Mouse (Mus musculus): ENCODE results near the gene Shisa3. TPM values are rescaled to one million over a fixed set of nuclear protein-coding genes. Genes with fewer than 3 reads are reported as not detected.

Gene Shisa3
- total and polyA plus RNA-seq, 3 experiments, result 0.06 TPM; not detected in 2

DNA sequence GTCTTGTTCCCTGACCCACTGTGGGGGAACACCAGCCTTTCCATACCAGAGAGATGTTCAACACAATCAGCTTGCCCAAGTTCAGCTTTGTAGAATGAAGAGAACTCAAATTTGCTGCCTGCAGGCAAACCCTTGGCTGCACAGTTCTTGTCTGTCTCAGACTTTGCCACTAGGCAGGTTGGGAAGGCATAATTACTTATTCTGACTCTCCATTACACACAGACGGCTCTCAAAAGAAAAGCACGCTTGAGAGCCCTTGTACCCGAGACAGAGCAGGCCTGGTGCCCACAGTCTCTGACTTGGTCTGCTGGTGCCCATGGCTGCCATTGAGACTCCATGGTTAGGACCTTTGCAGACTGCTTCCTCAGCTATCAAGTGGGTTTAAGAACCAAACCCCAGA lies 26.7 kb downstream of the Shisa3 start:
- Histone ChIP-seq H3K27ac (ENCODE audit: control insufficient read depth, low read depth, low read length) (no peak overlapping the region), H3K36me3 (ENCODE audit: control insufficient read depth in 1 of 2, insufficient read depth in 2 of 2, low read length in 2 of 2) (no peaks in the 10 kb centered on the region; a peak in 2 of 4 replicates), H3K4me1 (ENCODE audit: control insufficient read depth in 1 of 2, insufficient read depth in 2 of 2, low read length in 2 of 2) (no peaks in the 10 kb centered on the region), H3K4me3 (ENCODE audit: control insufficient read depth in 1 of 2, insufficient read depth in 1 of 2, low read depth in 2 of 2, low read length in 2 of 2) (no peak overlapping the region), H3K9me3 (replicated peaks; ENCODE audit: insufficient read depth, low read length) (no peaks in the 10 kb centered on the region), H3K27me3 (ENCODE audit: control insufficient read depth in 1 of 2, insufficient read depth in 2 of 2, low read length in 2 of 2) (no peaks in the 10 kb centered on the region), H3K79me2 (ENCODE audit: control insufficient read depth, insufficient read depth, low read length, poor library complexity) (no peaks in the 10 kb centered on the region), H3K9ac (ENCODE audit: control insufficient read depth, low read depth, low read length, poor library complexity, severe bottlenecking) (no peak overlapping the region)
- no peak for TF ChIP-seq USF1 (IDR thresholded peaks at IDR 0.05; ENCODE audit: low read depth, low read length)
- TF ChIP-seq CHD1 (IDR thresholded peaks at IDR 0.05; ENCODE audit: low read depth, low read length), result no peak
- TF ChIP-seq MAZ (IDR thresholded peaks at IDR 0.05; ENCODE audit: low read depth, low read length), result no peak
- no peak for TF ChIP-seq E2F4 (IDR thresholded peaks at IDR 0.05; ENCODE audit: borderline replicate concordance, low read depth, low read length)
- DNase-seq (ENCODE audit: low read depth, low spot score), result no peak

DNA sequence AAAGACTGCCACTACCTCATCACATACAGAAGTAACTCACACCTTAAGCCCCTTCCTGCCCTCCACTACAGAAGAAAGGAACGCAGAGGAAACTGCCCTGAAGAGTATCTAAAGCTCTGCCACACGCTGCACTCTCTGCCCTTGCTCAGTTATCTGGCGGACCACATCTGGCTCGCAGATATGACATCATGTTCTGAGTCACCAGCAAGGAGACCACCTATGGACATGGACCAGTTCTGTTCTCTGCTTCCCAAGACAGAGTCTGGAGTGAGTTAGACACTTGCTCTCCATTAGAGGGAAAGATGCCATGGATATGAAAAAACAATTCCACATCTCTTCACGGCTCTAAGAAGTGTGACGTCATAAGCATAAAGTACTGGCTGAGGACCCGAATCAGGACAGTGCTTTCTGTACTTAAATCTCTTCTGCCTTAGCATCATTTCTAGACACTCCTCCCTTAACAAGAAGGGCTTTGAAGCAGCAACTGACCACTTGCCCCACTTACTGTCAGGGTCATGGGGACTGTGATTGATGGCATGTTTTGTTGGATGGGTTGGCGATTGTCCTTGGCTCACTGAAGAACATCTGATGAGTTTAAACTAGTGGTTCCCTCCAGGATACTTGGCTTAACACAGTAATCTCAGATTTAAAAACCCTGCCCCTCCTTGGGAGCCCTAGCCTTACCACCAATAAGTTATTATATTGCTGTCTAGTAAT lies 33.1 kb downstream of the Shisa3 start:
- TF ChIP-seq ELF1 (IDR thresholded peaks at IDR 0.05; ENCODE audit: low read depth, low read length) (no peak), CTCF (IDR thresholded peaks at IDR 0.05 in 2 of 3, conservative IDR thresholded peaks at IDR 0.05 in 1 of 3; ENCODE audit: control insufficient read depth in 1 of 3, insufficient read depth in 1 of 3, low read depth in 2 of 3, low read length in 3 of 3, poor library complexity in 1 of 3, severe bottlenecking in 1 of 3) (no peak), SMC3 (IDR thresholded peaks at IDR 0.05; ENCODE audit: low read depth, low read length) (no peak), HCFC1 (IDR thresholded peaks at IDR 0.05; ENCODE audit: low read depth, low read length) (no peak), ETS1 (IDR thresholded peaks at IDR 0.05; ENCODE audit: low read depth, low read length) (no peak), ZC3H11A (IDR thresholded peaks at IDR 0.05; ENCODE audit: low read depth, low read length) (no peak), MYB (IDR thresholded peaks at IDR 0.05; ENCODE audit: low read depth, low read length) (no peak), MAFK (IDR thresholded peaks at IDR 0.05; ENCODE audit: borderline replicate concordance, low read depth, low read length) (no peak), GABPA (IDR thresholded peaks at IDR 0.05; ENCODE audit: low read depth, low read length) (no peak), USF1 (IDR thresholded peaks at IDR 0.05; ENCODE audit: low read depth, low read length) (no peak), USF2 (IDR thresholded peaks at IDR 0.05; ENCODE audit: borderline replicate concordance in 1 of 2, insufficient read depth in 1 of 2, low read depth in 1 of 2, low read length in 2 of 2) (no peak), UBTF (IDR thresholded peaks at IDR 0.05; ENCODE audit: borderline replicate concordance, insufficient read depth, low read depth, low read length) (no peak), POLR2A (IDR thresholded peaks at IDR 0.05; ENCODE audit: control insufficient read depth in 1 of 2, insufficient read depth in 1 of 2, low read depth in 1 of 2, low read length in 2 of 2, poor library complexity in 1 of 2) (no peak), BHLHE40 (IDR thresholded peaks at IDR 0.05; ENCODE audit: borderline replicate concordance, low read depth, low read length) (no peak)
- no peak for DNase-seq (ENCODE audit: low read depth, low spot score)
- Histone ChIP-seq H3K4me1 (ENCODE audit: control insufficient read depth in 1 of 2, insufficient read depth in 2 of 2, low read length in 2 of 2) (no peaks in the 10 kb centered on the region), H3K79me2 (ENCODE audit: control insufficient read depth, insufficient read depth, low read length, poor library complexity) (no peaks in the 10 kb centered on the region), H3K9me3 (replicated peaks; ENCODE audit: insufficient read depth, low read length) (no peaks in the 10 kb centered on the region), H3K36me3 (ENCODE audit: control insufficient read depth in 1 of 2, insufficient read depth in 2 of 2, low read length in 2 of 2) (no peaks in the 10 kb centered on the region; a peak in 1 of 4 replicates), H3K9ac (ENCODE audit: control insufficient read depth, low read depth, low read length, poor library complexity, severe bottlenecking) (no peak overlapping the region), H3K27me3 (ENCODE audit: control insufficient read depth in 1 of 2, insufficient read depth in 2 of 2, low read length in 2 of 2) (no peaks in the 10 kb centered on the region), H3K4me3 (ENCODE audit: control insufficient read depth in 1 of 2, insufficient read depth in 1 of 2, low read depth in 2 of 2, low read length in 2 of 2) (no peak overlapping the region), H3K27ac (ENCODE audit: control insufficient read depth, low read depth, low read length) (no peak overlapping the region)
